Mouse (Mus musculus): ENCODE results near the gene Pik3ap1.

The Pik3ap1 gene

DNA sequence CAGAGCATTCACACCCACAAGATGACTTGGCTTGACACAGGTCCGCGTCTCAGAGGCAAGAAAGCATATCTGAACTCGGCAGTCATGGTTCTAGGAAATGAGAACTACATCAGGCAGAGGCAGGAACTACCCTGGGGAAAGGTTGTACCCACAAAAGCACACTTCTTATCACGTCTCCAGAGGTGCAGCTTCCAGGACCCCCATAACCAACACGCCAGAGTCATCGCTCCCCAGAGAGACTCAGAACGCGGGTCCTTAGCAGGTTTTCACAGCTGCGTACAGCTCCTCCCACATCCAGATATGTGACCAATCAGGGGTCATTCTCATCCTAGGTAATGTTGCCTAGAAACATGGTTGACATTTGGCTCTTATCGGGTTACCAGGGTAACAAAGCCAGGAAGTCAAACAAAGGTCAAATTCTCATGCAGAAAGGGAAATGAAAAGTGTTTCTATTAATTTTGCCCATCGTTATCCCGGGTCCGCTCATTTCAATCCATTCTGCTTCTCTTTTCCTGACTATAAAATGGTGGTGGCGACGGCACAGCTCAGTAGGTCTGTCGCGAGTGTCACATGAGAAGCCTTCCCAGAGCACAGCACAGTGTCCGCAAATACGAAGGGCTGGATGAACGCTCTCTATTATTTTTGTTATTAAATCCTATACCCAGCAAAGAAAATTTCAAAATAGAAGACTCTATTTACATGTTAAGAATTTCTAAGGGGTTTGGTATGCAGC is 73.8 kb downstream of the Pik3ap1 start:
- POLR2A ChIA-PET, result interaction anchor here in 1 of 4 experiments (0.7 to 1.5 kb wide), 3 partner anchors 39 to 180 kb away, joined by 3 to 5 read pairs (median 4); no protein-coding TSS in a partner anchor
- CTCF ChIA-PET, result interaction anchor here in 2 of 4 experiments (0.9 to 1.1 kb wide), 2 partner anchors 9 to 225 kb away, joined by 4 to 6 read pairs; no protein-coding TSS in a partner anchor

DNA sequence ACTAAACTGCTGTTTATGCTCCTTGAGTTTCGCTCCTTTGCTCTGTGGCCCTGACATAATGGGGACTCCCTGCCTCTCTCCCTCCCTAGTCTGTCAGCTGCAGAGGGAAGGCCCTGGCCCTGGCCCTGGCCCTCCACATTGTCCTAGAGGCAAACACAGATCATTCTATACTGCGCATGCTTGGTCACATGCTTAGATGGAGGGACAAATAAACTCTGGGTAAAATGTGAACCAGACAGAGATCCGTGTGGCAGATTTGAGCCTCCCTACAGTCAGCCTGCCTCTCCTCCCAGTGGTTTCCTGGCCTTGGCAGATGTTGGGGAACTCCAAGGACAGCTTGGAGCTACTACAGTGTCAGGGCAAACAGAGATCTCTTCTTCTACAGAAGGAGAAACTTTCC is 81.0 kb downstream of the Pik3ap1 start:
- POLR2A ChIA-PET, result no interaction called here
- CTCF ChIA-PET, result no interaction called here

DNA sequence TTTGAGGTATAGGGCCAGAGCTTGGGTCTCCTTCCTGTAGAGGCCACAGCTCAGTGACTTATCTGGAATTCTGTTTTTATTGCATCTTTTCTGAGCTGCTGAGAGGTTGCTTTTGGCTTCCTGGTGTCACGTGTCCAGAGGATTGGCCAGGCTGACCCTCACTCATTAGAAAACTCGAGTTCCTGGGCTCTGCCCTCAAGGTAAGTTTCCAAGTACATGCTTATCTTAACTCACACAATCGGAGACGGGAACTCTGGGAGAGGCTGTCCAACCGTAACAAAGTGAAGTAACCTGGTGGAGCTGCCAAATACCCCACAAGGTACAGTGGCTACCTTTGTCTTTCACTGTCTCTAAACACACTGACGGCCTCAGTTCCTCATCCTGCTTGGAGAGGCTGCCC is 81.5 kb downstream of the Pik3ap1 start:
- POLR2A ChIA-PET, result no interaction called here
- CTCF ChIA-PET, result interaction anchor here in 1 of 4 experiments (0.6 kb wide), 1 partner anchor 14 kb away, joined by 3 read pairs; no protein-coding TSS in a partner anchor

DNA sequence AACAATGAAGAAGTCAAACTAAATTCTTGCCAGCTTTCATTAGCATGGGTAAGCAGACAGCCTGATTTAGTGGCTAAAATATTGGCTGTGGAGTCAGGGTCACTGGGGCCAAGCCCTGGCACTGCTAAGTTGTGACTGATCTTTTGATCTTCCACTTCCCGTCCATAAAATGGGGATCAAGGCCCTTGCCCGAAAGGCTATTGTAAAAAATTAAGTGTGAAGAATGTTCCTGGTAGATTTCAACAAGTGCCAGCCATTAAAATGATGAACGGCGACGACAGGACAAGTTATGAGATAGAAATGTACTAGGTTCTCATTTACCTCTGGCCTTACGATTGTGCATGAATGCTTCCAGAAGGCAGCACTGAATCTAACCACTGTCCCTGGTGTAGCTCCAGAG is 83.0 kb downstream of the Pik3ap1 start:
- ChIA-PET CTCF (interaction anchor here in 1 of 4 experiments (1.6 kb wide), 1 partner anchor 10 kb away, joined by 4 read pairs; no protein-coding TSS in a partner anchor), POLR2A (no interaction called here)

DNA sequence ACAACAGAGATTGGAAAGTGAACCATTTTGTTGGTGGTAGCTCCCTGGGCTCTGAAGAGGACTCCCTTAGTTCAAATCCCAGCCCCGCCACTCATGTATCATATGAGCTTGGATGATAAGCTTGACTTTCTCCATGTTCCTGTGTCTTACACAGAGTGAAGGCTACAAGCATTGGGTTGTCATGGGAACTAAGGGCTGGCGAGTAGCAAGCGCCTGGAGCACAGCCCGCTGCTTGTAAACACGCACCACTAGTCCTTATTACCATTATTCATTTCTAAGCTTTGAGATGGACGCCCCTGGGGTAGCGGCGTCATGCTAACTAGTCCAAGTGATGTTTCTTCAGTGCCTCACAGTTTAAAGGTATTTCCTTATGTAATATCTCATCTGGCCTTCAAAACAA is 85.5 kb downstream of the Pik3ap1 start:
- ChIA-PET POLR2A (no interaction called here), CTCF (interaction anchor here in 2 of 4 experiments (0.7 to 0.9 kb wide), 3 partner anchors 9 to 19 kb away, joined by 3 to 5 read pairs (median 3); no protein-coding TSS in a partner anchor)

DNA sequence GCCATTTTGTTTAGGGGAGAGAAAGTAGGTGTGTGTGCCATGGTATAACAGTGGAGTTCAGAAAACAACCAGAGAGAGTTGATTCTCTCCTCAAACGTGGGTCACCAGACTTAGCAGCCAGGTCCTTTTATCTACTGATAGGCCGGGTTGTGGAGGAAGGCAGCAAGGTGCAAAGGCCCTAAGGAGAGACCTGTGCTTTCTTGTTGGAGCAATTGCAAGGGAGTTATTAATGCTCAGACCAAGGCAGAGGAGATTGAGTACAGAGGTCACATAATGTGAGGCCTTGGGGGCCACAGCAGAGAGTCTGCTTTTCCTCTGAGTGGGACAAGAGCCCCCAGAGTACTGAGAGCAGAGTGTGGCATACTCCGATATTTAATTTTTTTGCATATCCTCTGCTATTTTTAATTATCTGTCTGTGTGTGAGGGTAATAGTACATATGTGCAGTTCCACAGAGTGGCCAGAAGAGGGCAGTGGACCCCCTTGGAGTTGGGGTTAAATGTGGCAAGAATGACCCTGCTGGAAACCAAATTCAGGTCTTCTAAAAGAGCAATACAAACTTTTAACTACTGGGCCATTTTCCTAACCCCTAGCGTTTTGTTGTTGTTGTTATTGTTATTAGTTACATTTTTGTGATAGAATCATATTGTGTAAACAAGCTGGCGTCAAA is 93.8 kb downstream of the Pik3ap1 start:
- ChIA-PET CTCF (interaction anchor here in 3 of 4 experiments (0.6 to 1.0 kb wide), 5 partner anchors 10 to 473 kb away, joined by 3 to 7 read pairs (median 4); no protein-coding TSS in a partner anchor), POLR2A (no interaction called here)

DNA sequence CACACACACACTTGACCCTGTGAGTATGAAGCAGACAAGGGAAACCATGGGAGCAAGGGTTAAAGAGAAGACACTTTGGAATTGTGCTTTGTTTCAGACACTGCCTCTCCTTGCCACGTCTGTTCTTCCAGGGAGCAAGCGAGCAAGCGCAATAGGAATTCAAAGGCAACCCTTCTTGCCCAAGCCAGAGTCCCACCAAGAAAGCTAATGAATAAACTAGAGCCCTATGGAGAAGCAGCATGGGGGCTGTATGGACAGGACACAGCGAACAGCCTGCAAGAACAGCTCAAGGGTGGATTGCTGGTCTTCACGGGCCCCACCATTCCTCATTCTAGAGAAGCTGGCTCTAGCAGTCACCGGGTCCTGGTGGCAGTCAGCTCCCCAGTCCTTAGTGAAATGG is 96.3 kb downstream of the Pik3ap1 start:
- CTCF ChIA-PET, result interaction anchor here in 2 of 4 experiments (0.6 to 0.9 kb wide), 3 partner anchors 29 to 52 kb away, joined by 3 to 4 read pairs (median 3); no protein-coding TSS in a partner anchor

DNA sequence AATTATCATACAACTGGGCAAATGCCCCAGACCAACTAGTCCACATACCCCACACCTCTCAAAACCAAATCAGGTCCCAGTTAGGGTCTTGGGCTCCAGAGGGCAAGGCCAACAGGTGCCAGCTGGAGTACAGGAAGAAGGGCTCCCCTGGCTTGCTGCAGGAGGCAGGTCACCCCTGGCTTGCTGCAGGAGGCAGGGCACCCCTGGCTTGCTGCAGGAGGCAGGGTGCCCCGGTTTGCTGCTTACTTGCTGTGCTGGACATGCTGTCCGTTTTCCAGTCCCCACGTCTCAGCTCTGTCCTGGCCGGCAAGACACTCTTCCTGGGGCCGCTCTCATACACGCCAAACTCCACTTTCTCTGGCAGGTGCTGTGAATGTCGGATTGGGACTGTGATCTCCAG is 97.7 kb downstream of the Pik3ap1 start:
- POLR2A ChIA-PET, result no interaction called here
- CTCF ChIA-PET, result no interaction called here

More for the DNA sequence above, 96.3 kb downstream of the Pik3ap1 start:
- POLR2A ChIA-PET, result interaction anchor here in 1 of 4 experiments (0.7 kb wide), 1 partner anchor 32 kb away, joined by 4 read pairs; no protein-coding TSS in a partner anchor

DNA sequence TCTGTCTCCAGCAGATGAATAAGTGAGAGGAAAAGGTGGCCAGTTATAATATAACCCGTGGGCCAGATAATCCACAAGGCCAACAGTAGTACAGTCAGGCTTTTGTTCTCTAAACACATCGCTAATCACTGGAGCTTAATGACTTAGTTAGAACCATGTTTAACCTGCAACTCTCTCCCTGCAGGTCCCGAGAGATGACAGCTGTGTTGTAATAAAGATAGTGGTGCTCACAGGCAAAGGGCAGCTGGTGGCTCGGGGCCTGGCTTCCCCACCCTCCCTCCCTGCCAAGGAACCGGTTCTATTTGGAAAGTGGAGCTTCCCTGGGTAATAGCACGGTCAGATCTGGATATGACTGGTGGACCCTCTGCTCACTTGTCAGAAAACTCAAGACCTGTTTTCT is 100.4 kb downstream of the Pik3ap1 start:
- CTCF ChIA-PET, result interaction anchor here in 2 of 4 experiments (0.5 to 1.0 kb wide), 2 partner anchors 198 to 1331 kb away, joined by 3 to 4 read pairs; partner anchors contain the start of gene Lcor (in 1 of the 2)
- POLR2A ChIA-PET, result interaction anchor here in 1 of 4 experiments (1.2 kb wide), 1 partner anchor 210 kb away, joined by 3 read pairs; no protein-coding TSS in a partner anchor

DNA sequence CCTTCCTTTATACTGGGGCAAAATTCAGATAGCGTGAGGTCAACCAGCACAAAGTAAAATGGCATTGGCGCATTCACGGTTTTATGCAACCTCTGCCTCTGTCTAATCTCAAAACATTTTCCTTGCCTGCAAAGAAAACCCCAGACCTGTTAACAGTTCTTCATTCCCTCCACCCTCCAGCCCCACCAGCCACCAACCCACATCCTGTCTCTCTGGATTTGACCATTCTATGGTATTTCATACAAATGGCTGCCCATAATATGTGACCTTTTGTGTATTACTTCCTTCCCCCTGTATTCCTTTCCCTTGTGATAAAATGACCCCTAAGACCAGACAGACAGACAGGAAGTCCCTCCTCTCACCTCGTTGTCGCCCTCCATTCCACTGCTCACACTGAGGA is 102.2 kb downstream of the Pik3ap1 start:
- ChIA-PET CTCF (interaction anchor here in 2 of 4 experiments (0.5 to 0.7 kb wide), 2 partner anchors 498 to 871 kb away, joined by 3 to 4 read pairs; no protein-coding TSS in a partner anchor), POLR2A (no interaction called here)

DNA sequence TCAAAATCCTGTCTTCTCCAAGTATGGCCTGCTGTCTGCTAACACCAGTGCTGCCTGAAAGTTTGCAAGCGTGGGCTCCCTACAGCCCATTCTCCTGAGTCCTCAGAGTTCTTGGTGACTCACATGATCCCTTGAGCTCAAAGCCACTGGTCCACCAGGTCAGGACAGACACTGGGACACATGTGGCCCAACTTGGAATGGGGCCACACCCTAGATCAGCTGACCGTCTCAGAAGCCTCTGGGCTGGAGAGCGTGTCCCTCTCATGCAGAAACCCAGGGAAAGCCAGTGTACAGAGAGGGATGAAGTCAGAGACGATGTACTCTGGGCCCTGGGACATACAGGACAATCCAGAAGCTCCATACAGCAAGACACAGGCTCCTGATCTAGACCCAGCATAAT is 102.7 kb downstream of the Pik3ap1 start:
- ChIA-PET CTCF (interaction anchor here in 1 of 4 experiments (0.6 kb wide), 1 partner anchor 174 kb away, joined by 3 read pairs; no protein-coding TSS in a partner anchor), POLR2A (no interaction called here)

DNA sequence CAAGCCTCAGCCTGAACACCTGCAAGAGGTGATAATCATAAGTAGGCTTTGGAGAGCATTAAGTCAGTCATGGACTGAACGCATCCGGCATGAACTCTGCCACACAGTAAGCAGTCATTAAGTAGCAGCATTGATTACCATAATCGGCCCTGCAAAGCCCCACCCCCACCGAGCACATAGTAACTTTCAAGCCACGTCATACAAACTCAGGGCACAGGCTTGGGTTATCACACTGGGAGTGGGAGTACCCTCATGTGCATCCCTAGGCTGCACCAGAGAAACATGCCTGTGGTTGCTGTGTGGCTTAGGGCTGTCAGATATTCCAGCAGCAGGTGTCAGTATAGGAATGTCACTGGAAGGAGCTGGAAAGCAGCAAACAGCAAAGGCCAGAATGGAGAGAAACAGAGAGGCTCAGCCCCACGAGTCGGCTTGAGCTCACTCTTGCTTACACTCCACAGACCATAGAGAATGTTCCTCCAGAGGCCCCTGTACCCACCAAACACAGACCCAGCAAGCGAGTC is 105.1 kb downstream of the Pik3ap1 start:
- CTCF ChIA-PET, result interaction anchor here in 1 of 4 experiments (0.9 kb wide), 1 partner anchor 35 kb away, joined by 3 read pairs; no protein-coding TSS in a partner anchor
- POLR2A ChIA-PET, result interaction anchor here in 1 of 4 experiments (0.7 kb wide), 1 partner anchor 453 kb away, joined by 3 read pairs; no protein-coding TSS in a partner anchor

DNA sequence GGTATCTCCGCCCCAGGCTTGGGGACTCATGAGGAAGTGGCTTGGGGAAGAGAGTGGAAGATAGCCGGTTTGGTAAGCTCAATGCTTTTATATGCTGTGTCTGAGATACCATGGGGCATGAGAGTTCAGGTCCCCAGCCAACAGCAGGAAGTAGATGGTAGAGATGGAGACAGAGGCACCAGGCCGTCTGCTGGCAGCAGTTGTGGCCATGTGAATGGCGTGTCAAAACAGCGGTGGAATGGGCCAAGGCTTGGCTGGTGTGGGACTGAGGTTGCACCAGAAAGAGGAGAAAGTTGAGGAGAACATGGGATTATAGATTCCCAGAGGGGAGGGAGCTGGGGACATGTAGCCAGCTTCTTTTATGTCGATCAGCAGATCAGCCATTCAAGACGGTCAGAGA is 106.3 kb downstream of the Pik3ap1 start:
- ChIA-PET CTCF (interaction anchor here in 1 of 4 experiments (0.7 kb wide), 1 partner anchor 485 kb away, joined by 3 read pairs; no protein-coding TSS in a partner anchor), POLR2A (interaction anchor here in 1 of 4 experiments (0.6 kb wide), 1 partner anchor 17 kb away, joined by 3 read pairs; no protein-coding TSS in a partner anchor)

DNA sequence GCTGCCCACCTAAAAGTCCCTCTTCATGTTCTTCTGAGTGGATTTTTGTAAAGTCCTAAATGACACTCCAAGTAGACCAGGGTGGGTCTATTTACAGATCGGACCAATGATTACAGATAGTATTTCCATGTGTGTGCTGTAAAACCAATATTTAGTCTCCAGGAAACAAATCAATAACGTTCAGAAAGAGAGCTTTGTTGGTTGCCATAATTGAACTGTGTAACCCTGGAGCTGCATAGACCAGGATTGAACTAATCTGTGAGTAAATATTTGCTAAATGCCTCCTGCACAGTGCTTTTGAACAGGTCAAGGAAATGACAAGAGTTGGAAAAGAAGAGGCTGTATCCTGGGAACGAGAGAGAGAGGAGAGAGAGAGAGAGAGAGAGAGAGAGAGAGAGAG is 109.3 kb downstream of the Pik3ap1 start:
- ChIA-PET POLR2A (interaction anchor here in 1 of 4 experiments (0.7 kb wide), 1 partner anchor 14 kb away, joined by 3 read pairs; no protein-coding TSS in a partner anchor), CTCF (no interaction called here)

DNA sequence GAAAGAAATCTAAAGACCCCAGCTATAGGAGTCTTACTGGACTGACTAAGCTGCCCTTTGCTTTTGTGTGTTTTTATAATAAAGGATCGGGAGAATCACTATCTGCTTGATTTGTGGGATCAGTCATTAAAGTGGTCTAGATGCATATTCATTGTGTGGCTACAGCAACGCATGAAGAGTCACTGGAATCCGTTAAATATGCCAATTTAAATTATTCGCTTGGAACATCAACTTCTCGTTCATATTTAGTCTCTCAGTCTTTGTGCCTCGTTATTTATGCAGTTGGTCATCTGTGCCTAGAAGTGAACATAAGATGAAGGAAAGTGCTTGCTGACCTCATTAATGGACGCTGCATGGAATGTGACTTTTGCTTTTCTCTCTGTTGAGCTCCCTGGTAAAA is 114.0 kb downstream of the Pik3ap1 start:
- ChIA-PET CTCF (interaction anchor here in 1 of 4 experiments (0.5 kb wide), 1 partner anchor 41 kb away, joined by 4 read pairs; no protein-coding TSS in a partner anchor), POLR2A (no interaction called here)

DNA sequence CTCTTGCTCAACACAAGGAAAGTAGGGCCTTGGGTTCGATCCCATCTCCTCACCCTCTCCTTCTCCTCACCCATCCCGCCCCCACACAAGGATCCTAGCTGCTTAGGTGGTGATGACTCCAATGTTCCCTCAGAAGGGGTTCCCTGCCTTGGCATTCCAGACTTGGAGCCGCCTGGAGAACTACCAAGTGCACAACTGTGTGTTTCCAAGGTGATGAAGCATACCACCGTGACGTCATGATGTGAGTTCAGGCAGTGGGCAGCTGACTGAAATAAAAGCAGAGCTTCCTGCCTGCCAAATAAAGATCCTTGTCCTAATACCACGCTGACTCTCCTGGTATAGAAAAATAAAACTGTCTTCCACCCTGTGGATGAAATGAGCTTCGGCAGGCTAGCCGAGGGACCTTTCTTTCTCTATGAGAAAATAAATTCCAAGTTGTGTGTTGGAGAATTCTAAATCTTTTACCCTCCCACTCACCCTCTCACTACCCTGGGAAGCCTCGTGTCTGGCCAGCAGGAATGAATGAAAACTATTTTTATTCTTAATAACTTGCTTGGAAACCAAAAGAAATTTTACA is 114.7 kb downstream of the Pik3ap1 start:
- CTCF ChIA-PET, result interaction anchor here in 1 of 4 experiments (0.5 kb wide), 1 partner anchor 42 kb away, joined by 4 read pairs; no protein-coding TSS in a partner anchor
- POLR2A ChIA-PET, result interaction anchor here in 1 of 4 experiments (0.5 kb wide), 1 partner anchor 525 kb away, joined by 3 read pairs; no protein-coding TSS in a partner anchor

DNA sequence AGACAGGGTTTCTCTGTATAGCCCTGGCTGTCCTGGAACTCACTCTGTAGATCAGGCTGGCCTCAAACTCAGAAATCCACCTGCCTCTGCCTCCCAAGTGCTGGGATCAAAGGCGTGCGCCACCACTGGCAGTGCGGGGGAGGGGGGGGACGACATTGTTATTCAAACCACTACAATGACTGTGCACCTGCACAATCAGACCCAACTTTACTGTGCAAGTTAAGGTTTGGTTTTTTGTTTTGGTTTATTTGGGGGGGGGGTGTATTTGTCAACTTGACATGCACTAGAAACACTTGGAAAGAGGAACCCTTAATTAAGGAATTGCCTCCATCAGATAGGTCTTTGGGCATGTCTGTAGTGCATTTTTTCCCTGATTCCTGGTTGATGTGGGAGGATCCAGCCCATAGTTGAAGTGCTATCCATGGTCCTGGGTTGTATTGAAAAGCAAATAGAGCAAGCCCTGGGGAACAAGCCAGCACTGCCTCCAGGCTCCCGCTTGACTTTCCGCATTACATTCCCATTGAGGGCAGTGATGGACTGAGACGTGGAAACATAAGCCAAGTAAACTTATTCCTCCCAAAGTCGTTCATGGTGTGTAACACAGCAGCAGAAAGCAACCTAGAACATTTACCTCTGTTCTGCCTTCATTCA is 118.5 kb downstream of the Pik3ap1 start:
- POLR2A ChIA-PET, result interaction anchor here in 1 of 4 experiments (0.7 kb wide), 1 partner anchor 175 kb away, joined by 4 read pairs; no protein-coding TSS in a partner anchor

DNA sequence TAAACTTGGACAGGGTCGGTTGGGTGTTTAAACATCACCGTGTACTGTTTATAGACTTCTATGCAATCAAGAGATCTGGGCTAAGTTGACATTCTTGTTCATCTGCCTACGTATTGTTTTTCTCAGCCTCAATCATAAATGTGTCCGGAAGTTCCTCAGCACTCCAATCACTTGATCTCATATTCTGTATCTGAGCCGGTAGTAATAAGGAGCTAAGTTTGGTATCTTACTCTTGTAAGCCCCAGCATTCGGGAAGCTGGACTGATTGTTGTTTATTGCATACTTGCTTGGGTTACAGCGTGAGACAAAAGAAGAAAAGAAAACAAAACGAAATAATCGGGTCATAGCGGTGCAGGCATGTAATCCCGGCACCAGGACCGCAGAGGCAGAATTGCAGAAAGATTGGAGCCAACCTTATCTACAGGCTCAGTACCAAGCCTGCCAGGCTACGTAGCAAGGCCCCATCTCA is 120.5 kb downstream of the Pik3ap1 start:
- POLR2A ChIA-PET, result interaction anchor here in 2 of 4 experiments (0.7 to 1.3 kb wide), 6 partner anchors 14 to 537 kb away, joined by 3 to 5 read pairs (median 3); partner anchors contain the start of gene Arhgap19 (in 1 of the 2)
- CTCF ChIA-PET, result interaction anchor here in 1 of 4 experiments (1.3 kb wide), 1 partner anchor 248 kb away, joined by 5 read pairs; no protein-coding TSS in a partner anchor

More for the DNA sequence above, 118.5 kb downstream of the Pik3ap1 start:
- CTCF ChIA-PET, result interaction anchor here in 2 of 4 experiments (0.5 to 0.8 kb wide), 2 partner anchors 146 to 292 kb away, joined by 3 to 4 read pairs; no protein-coding TSS in a partner anchor

All from embryonic stem cell, embryonic (primary cell).